Mouse (Mus musculus) heart, embryonic 16.5 days (tissue): ENCODE measurements around the gene Enkd1. TPM values are rescaled to one million over a fixed set of nuclear protein-coding genes. Genes with fewer than 3 reads are reported as not detected.

Experiments used
- ATAC-seq: fragments of 200-750 bp; cut with Nextera tagmentation; replicated peaks from 2 replicates; pipeline ENCODE4 v1.8.0; 2017; ENCODE audit warnings: moderate number of reproducible peaks; ENCODE audit not compliant: insufficient read depth, low FRiP score; ENCODE audit errors: extremely low read depth
- H3K27ac ChIP-seq: fragments of 300-500 bp; sonication (generic); 2 replicates; pipeline ENCODE4 v1.5.1; 2014; ENCODE audit warnings: mild to moderate bottlenecking, low read length, control low read depth, moderate library complexity
- H3K27me3 ChIP-seq: fragments of 300-500 bp; sonication (generic); 2 replicates; pipeline ENCODE4 v1.6.1; 2014; ENCODE audit warnings: low read length, mixed read lengths; ENCODE audit not compliant: control insufficient read depth, insufficient read depth
- H3K36me3 ChIP-seq: fragments of 300-500 bp; sonication (generic); 2 replicates; pipeline ENCODE4 v1.6.1; 2014; ENCODE audit not compliant: control insufficient read depth, insufficient read depth
- H3K4me1 ChIP-seq: fragments of 300-500 bp; sonication (generic); 2 replicates; pipeline ENCODE4 v1.6.1; 2014; ENCODE audit warnings: low read length, mixed read lengths; ENCODE audit not compliant: control insufficient read depth, insufficient read depth
- H3K4me2 ChIP-seq: fragments of 300-500 bp; sonication (generic); 2 replicates; pipeline ENCODE4 v1.6.1; 2014; ENCODE audit warnings: low read depth, mild to moderate bottlenecking, control low read depth, low read length
- H3K4me3 ChIP-seq: fragments of 300-500 bp; sonication (generic); 2 replicates; pipeline ENCODE4 v1.5.1; 2014; ENCODE audit warnings: mild to moderate bottlenecking, control low read depth, low read length
- H3K9ac ChIP-seq: fragments of 300-500 bp; sonication (generic); 2 replicates; pipeline ENCODE4 v1.6.1; 2014; ENCODE audit warnings: low read length, control low read depth
- H3K9me3 ChIP-seq: fragments of 300-500 bp; sonication (generic); replicated peaks from 2 replicates; pipeline ENCODE4 v1.6.1; 2016; ENCODE audit warnings: low read length; ENCODE audit not compliant: control insufficient read depth
- WGBS: fragments of 180-500 bp; shearing (Covaris S2); extraction: QIAGEN DNeasy Blood & Tissue Kit; methylation state at CpG from one replicate; pipeline ENCODE4 v1.1.7; 2014; 5-methylcytosine and 5-hydroxymethylcytosine counted together
- polyA plus RNA-seq: library from polyadenylated mRNA; unstranded; fragments of >200 nt; fragmentation: Nextera tagmentation; extraction: Ambion mirVana; gene quantifications from 2 replicates; pipeline ENCODE4 v1.2.1, GENCODE M21; 2015

The Enkd1 gene
- polyA plus RNA-seq, 1 experiment from 2014 or later = 13.1 TPM

DNA sequence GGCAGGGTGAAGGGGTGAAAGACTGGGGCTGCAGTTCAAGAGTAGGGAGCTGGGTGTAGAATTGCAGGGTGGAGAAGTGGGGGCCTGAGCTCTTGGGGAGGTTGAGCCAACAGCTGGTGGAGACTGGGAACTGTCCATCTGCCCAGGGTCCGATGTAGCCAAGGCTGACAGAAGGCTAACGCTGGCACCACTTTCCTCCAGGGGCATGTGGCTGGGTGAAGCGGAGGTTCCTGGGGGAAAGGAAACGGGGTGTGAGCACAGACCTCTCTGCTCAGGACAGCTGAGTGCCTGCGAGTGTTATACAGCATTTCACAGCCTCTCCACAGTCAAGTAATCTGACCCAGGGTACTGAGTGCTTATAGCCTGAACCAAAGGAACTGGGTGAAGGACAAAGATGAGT is 9.3 kb downstream of the Enkd1 start:
- no peak overlapping the region for H3K4me3 ChIP-seq
- H3K9me3 ChIP-seq = no peaks in the 10 kb centered on the region
- H3K36me3 ChIP-seq = peaks cover 6% of the 10 kb centered on the region
- peaks cover 19% of the 10 kb centered on the region for H3K4me1 ChIP-seq
- 90% methylated on average over 5 of the region's 5 CpGs for WGBS
- peaks cover 4% of the 10 kb centered on the region; the same call in 1 of the 2 replicates for H3K27me3 ChIP-seq
- H3K9ac ChIP-seq = no peak overlapping the region
- no peak overlapping the region for H3K27ac ChIP-seq
- H3K4me2 ChIP-seq = no peak overlapping the region
- ATAC-seq = no peak

DNA sequence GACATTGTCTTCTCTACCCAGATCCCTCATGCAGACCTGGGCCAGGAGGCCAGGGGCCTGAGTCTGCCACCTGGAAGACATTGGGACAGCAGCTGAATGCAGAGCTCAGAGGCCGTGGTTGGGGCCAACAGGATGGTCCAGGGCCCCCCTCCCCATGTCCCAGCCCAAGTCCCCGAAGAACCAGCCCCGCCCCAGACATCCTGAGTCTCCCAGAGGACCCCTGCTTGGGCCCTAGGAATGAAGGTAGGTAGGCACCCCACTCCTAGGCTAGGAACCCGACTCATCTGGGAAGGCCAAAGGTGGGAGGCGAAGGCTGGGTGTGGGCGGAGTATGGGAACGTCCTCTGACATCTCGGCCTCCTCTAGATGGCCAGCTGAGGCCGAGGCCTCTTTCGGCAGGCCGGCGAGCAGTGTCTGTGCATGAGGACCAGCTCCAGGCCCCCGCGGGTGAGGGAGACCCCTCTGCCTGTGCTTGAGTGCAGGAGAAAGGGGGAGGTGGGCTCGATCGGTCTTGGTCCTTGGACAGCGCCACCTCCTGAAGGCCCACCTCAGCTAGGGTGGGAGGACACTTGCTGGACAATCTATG is 10.7 kb downstream of the Enkd1 start:
- WGBS = 90% methylated on average over 17 of the region's 17 CpGs
- Histone ChIP-seq H3K4me3 (no peak overlapping the region), H3K4me1 (peaks cover 19% of the 10 kb centered on the region), H3K9me3 (peaks cover 2% of the 10 kb centered on the region; the same call in 1 of the 2 replicates), H3K36me3 (peaks cover 6% of the 10 kb centered on the region), H3K4me2 (no peak overlapping the region), H3K9ac (no peak overlapping the region), H3K27ac (no peak overlapping the region), H3K27me3 (peaks cover 4% of the 10 kb centered on the region; the same call in 1 of the 2 replicates)
- ATAC-seq = no peak

DNA sequence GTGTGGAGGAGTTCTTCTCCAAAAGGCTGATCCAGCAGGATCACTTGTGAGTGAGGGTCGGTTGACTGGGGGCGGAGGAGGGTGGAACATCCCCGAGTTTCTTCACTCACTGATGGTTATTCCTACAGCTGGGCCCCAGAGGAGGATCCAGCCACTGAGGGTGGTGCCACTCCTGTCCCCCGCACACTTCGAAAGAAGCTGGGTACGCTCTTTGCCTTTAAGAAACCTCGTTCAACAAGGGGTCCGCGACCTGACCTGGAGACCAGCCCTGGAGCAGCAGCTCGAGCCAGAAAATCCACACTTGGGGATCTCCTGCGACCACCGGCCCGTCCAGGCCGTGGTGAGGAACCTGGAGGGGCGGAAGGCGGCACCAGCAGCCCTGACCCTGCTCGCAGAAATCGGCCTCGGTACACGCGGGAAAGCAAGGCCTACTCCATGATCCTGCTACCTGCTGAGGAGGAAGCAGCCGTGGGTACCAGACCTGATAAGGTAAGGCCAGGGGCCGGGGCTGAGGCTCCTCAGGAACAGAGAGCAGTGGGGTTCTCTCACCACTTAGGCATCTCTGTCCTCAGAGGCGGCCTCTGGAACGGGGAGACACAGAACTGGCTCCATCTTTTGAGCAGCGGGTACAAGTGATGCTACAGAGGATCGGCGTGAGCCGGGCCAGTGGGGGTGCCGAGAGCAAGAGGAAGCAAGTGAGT is 12.8 kb downstream of the Enkd1 start:
- Histone ChIP-seq H3K4me2 (no peak overlapping the region), H3K4me1 (peaks cover 11% of the 10 kb centered on the region), H3K9me3 (peaks cover 2% of the 10 kb centered on the region; the same call in 1 of the 2 replicates), H3K9ac (no peak overlapping the region), H3K27me3 (peaks cover 4% of the 10 kb centered on the region; the same call in 1 of the 2 replicates), H3K4me3 (no peak overlapping the region), H3K36me3 (peaks cover 6% of the 10 kb centered on the region), H3K27ac (no peak overlapping the region)
- no peak for ATAC-seq
- 72% methylated on average over 30 of the region's 30 CpGs for WGBS

DNA sequence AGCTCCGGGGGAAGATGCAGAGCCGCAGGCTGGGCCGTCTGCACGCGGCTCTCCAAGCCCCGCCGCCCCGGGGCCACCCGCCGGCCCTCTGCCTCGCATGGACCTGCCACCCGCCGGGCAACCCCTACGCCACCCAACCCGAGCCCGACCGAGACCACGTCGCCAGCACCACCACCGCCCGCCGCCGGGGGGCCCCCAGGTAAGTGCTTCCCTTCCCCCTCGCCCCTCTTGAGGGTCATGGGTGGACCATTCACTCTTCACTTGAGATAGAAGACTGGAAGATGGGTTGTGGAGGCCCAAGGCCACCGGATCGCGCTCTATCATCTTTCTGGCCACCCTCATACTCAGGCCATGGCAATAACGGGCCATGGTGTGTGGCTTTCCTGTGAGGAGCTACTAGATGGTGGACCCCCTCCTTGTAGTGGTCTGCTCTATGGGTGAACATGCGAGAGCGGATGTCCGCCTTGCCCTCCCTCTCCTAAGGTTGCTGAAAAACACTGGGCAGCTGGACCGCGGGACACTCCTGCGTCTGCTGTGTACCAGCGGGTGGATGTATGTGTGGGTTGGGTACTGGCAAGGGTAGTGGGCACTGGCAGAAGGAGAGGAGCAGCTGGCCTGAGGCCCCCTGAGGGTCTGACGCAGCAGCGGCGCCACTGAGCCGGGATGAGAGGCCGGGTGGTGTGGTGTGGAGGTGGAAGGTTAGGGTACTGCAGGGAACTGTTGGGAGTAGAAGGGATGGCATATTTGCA is 13.8 kb downstream of the Enkd1 start:
- 0 out of 2 replicates have a peak, but pooled peaks have one; percentile 7 for ATAC-seq
- Histone ChIP-seq H3K4me3 (peak overlapping the region; percentile 54), H3K9ac (peak overlapping the region; percentile 49), H3K27me3 (peaks cover 4% of the 10 kb centered on the region), H3K9me3 (peaks cover 2% of the 10 kb centered on the region; the same call in 1 of the 2 replicates), H3K4me2 (peak overlapping the region; percentile 94), H3K4me1 (peaks cover 4% of the 10 kb centered on the region; the same call in 1 of the 2 replicates), H3K36me3 (peaks cover 6% of the 10 kb centered on the region), H3K27ac (no peak overlapping the region)
- 12% methylated on average over 40 of the region's 40 CpGs for WGBS

- Histone ChIP-seq H3K27me3 (peaks cover 4% of the 10 kb centered on the region), H3K27ac (no peak overlapping the region), H3K4me1 (peaks cover 4% of the 10 kb centered on the region; the same call in 1 of the 2 replicates), H3K4me3 (peak overlapping the region; percentile 54), H3K4me2 (peak overlapping the region; percentile 94), H3K36me3 (peaks cover 4% of the 10 kb centered on the region), H3K9ac (peak overlapping the region; percentile 49), H3K9me3 (peaks cover 2% of the 10 kb centered on the region; the same call in 1 of the 2 replicates)
- 4% methylated on average over 29 of the region's 30 CpGs for WGBS
- ATAC-seq = peak; percentile 52
Observed at GRCm38 (mm10) chr8:105693648-105694047, 14.4 kb downstream of the Enkd1 start.

- Histone ChIP-seq H3K4me1 (peaks cover 4% of the 10 kb centered on the region; the same call in 1 of the 2 replicates), H3K36me3 (no peaks in the 10 kb centered on the region), H3K9me3 (peaks cover 2% of the 10 kb centered on the region; the same call in 1 of the 2 replicates), H3K27me3 (peaks cover 4% of the 10 kb centered on the region), H3K9ac (no peak overlapping the region), H3K27ac (no peak overlapping the region), H3K4me2 (no peak overlapping the region), H3K4me3 (no peak overlapping the region)
- 90% methylated on average over 11 of the region's 11 CpGs for WGBS
- ATAC-seq = no peak
Observed at GRCm38 (mm10) chr8:105692449-105693182, 15.4 kb downstream of the Enkd1 start.

DNA sequence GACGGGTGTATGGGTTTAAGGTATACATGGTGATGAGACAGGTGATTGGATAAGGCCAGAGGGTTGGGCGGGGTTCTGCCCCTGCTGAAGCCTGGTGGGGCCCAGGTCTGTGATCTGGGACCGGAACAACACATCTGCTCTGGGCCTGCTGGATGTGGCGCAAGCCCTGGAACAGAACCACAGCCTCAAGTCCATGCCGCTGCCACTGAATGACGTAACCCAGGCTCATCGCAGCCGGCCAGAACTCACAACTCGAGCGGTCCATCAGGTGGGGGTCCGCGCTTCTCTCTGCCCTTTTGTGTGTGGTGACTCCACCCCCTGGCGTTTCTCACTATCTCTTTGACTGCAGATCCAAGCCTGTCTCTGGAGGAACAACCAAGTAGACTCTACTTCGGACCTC is 17.0 kb downstream of the Enkd1 start:
- WGBS = 75% methylated on average over 14 of the region's 14 CpGs
- Histone ChIP-seq H3K9me3 (peaks cover 2% of the 10 kb centered on the region; the same call in 1 of the 2 replicates), H3K27me3 (peaks cover 4% of the 10 kb centered on the region)

DNA sequence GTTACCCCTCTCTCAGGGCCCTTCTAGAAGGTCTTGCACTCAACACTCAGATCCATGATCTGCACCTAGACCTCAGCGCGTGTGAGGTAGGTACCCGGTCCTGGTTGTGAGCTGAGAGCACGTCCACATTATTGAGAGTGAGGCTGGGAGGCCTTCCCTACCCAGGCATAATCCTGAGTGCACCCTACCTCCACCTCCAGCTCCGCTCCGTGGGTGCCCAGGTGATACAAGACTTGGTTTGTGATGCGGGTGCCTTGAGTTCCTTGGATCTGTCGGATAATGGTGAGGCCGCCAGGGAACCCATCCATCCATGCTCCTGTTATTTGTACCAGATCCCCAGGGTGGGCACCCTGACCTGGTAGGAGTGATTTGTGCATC is 18.0 kb downstream of the Enkd1 start:
- Histone ChIP-seq H3K36me3 (no peaks in the 10 kb centered on the region), H3K4me1 (peaks cover 7% of the 10 kb centered on the region), H3K9ac (no peak overlapping the region), H3K4me2 (no peak overlapping the region), H3K27ac (no peak overlapping the region), H3K27me3 (peaks cover 4% of the 10 kb centered on the region), H3K4me3 (no peak overlapping the region), H3K9me3 (peaks cover 2% of the 10 kb centered on the region; the same call in 1 of the 2 replicates)
- no peak for ATAC-seq
- 86% methylated on average over 9 of the region's 9 CpGs for WGBS

More for the DNA sequence above, 17.0 kb downstream of the Enkd1 start:
- Histone ChIP-seq H3K4me2 (no peak overlapping the region), H3K4me1 (peaks cover 4% of the 10 kb centered on the region; the same call in 1 of the 2 replicates), H3K27ac (no peak overlapping the region), H3K36me3 (no peaks in the 10 kb centered on the region), H3K4me3 (no peak overlapping the region), H3K9ac (no peak overlapping the region)
- ATAC-seq = no peak
